Mouse (Mus musculus): Measurements from ENCODE around the gene Deup1. TPM values are rescaled to one million over a fixed set of nuclear protein-coding genes. Genes with fewer than 3 reads are reported as not detected.

Gene Deup1
- polyA plus RNA-seq, 1 experiment from 2014 or later: 0.08 TPM

DNA sequence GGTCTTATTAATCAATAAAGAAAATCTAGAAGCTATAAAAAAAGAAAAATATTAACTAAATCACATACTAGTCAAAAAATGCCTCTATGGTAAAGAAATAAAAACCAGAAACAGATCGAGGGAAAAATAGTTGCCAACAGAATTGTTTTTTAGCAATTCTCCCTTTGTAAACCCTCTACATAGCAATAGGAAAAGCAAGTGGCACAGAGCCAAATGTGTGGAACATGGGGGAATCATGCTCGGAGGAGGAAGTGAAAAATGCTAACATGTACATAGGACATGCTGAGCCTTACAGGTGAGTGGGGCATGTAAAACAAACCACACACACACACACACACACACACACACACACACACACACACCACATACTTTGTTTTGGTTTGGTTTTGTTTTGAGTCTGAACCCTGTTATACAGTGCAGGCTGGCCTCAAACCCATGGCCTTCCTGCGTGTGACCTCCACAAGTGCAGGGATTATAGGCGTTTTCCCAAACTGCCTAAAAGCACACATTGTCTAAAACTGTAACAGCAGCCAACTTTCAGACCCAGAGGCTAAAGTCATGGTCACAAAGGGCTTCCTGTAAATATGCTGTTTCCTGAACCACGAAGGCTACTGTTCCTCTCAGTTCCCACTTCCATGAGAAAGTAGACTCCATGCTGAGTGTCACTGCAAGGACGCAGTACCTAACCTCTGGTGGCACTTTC is 27.4 kb downstream of the Deup1 start:
- H3K27ac ChIP-seq (ENCODE audit: low read depth, low read length): no peak overlapping the region
- no peaks in the 10 kb centered on the region for H3K4me1 ChIP-seq (replicated peaks; ENCODE audit: control insufficient read depth, insufficient read depth, low read length)
- no peak for ATAC-seq
- H3K9ac ChIP-seq (ENCODE audit: low read depth, low read length): no peak overlapping the region
- no peak overlapping the region for H3K4me3 ChIP-seq (ENCODE audit: low read depth, low read length)
- WGBS: 57% methylated on average over 6 of the region's 6 CpGs
- H3K36me3 ChIP-seq (ENCODE audit: control insufficient read depth, insufficient read depth): no peaks in the 10 kb centered on the region
- H3K9me3 ChIP-seq (ENCODE audit: control insufficient read depth): no peaks in the 10 kb centered on the region
- no peaks in the 10 kb centered on the region for H3K27me3 ChIP-seq (replicated peaks; ENCODE audit: control insufficient read depth, insufficient read depth, low read length)
- H3K4me2 ChIP-seq (replicated peaks; ENCODE audit: low read depth): no peak overlapping the region
- no peak for TF ChIP-seq CTCF (IDR thresholded peaks at IDR 0.05; ENCODE audit: low read depth)

GRCm38 (mm10) chr9:15596598-15596997 is 31.1 kb downstream of the Deup1 start:
- H3K27me3 ChIP-seq (replicated peaks; ENCODE audit: control insufficient read depth, insufficient read depth, low read length): no peaks in the 10 kb centered on the region
- H3K36me3 ChIP-seq (ENCODE audit: control insufficient read depth, insufficient read depth): no peaks in the 10 kb centered on the region
- H3K27ac ChIP-seq (ENCODE audit: low read depth, low read length): no peak overlapping the region
- 67% methylated on average over 4 of the region's 4 CpGs for WGBS
- H3K9me3 ChIP-seq (ENCODE audit: control insufficient read depth): no peaks in the 10 kb centered on the region
- no peak overlapping the region for H3K9ac ChIP-seq (ENCODE audit: low read depth, low read length)
- no peak overlapping the region for H3K4me3 ChIP-seq (ENCODE audit: low read depth, low read length)
- ATAC-seq: no peak
- no peak overlapping the region for H3K4me2 ChIP-seq (replicated peaks; ENCODE audit: low read depth)
- no peak for TF ChIP-seq CTCF (IDR thresholded peaks at IDR 0.05; ENCODE audit: low read depth)
- no peaks in the 10 kb centered on the region for H3K4me1 ChIP-seq (replicated peaks; ENCODE audit: control insufficient read depth, insufficient read depth, low read length)

DNA sequence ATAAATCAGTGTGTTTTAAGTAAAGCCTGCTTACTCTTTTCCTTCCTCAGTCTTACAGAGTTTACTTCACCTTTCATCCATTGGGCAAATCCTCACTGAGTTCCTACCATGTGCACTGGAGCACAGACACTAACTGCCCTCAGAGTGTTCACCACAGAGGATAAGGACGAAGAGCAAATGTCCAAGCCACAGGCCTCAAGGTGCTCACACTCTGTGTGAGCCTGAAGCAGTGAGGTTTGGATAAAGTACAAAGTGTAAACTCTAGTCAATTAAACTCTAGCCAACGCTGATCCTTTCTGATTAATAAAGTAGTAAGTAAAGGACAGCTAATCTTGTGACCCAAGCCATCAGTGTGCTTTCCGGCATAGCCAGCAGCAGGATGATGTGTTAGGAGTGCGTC is 33.6 kb downstream of the Deup1 start:
- Histone ChIP-seq H3K4me2 (replicated peaks; ENCODE audit: low read depth) (no peak overlapping the region), H3K27ac (ENCODE audit: low read depth, low read length) (no peak overlapping the region), H3K4me1 (replicated peaks; ENCODE audit: control insufficient read depth, insufficient read depth, low read length) (no peaks in the 10 kb centered on the region), H3K9me3 (ENCODE audit: control insufficient read depth) (no peaks in the 10 kb centered on the region), H3K9ac (ENCODE audit: low read depth, low read length) (no peak overlapping the region), H3K4me3 (ENCODE audit: low read depth, low read length) (no peak overlapping the region), H3K36me3 (ENCODE audit: control insufficient read depth, insufficient read depth) (no peaks in the 10 kb centered on the region), H3K27me3 (replicated peaks; ENCODE audit: control insufficient read depth, insufficient read depth, low read length) (no peaks in the 10 kb centered on the region)
- ATAC-seq: no peak
- no peak for TF ChIP-seq CTCF (IDR thresholded peaks at IDR 0.05; ENCODE audit: low read depth)
- 77% methylated on average over 4 of the region's 4 CpGs for WGBS

DNA sequence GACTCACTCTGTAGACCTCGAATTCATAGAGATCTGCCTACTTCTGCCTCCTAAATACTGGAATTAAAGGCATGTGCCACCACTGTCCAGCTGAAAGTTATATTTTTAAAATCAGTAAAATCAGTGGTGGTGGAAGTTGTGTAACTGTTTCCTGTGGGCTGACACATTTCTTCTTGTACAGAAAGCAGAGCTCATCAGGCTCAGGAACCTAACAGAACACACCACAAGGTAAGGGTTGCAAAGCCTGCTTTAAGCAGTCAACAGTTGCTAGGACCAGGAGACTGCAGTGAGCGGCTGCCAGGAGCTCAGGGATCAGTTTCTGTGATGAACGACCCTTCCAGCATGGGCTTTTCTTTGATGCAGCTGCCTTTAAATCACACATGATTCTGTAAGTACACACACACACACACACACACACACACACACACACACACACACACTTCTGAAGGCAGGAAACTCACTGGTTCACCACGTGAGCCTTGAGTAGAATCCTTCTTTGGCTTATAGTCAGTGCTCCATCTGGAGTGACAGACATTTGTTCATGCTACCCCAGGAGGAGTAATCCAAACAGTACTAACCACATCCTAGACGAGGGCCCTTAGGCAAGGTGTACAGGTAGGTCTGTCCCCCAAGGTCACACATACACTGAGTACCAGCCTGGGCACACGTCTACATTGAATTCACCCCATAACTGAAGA is 40.4 kb downstream of the Deup1 start:
- WGBS: 56% methylated on average over 6 of the region's 6 CpGs
- no peak overlapping the region for H3K4me3 ChIP-seq (ENCODE audit: low read depth, low read length)
- no peaks in the 10 kb centered on the region for H3K27me3 ChIP-seq (replicated peaks; ENCODE audit: control insufficient read depth, insufficient read depth, low read length)
- H3K9me3 ChIP-seq (ENCODE audit: control insufficient read depth): no peaks in the 10 kb centered on the region
- no peaks in the 10 kb centered on the region for H3K36me3 ChIP-seq (ENCODE audit: control insufficient read depth, insufficient read depth)
- no peak for TF ChIP-seq CTCF (IDR thresholded peaks at IDR 0.05; ENCODE audit: low read depth)
- no peak for ATAC-seq
- no peaks in the 10 kb centered on the region for H3K4me1 ChIP-seq (replicated peaks; ENCODE audit: control insufficient read depth, insufficient read depth, low read length)
- no peak overlapping the region for H3K27ac ChIP-seq (ENCODE audit: low read depth, low read length)
- H3K9ac ChIP-seq (ENCODE audit: low read depth, low read length): no peak overlapping the region
- H3K4me2 ChIP-seq (replicated peaks; ENCODE audit: low read depth): no peak overlapping the region

GRCm38 (mm10) chr9:15585956-15586355 is 41.8 kb downstream of the Deup1 start:
- no peak for TF ChIP-seq CTCF (IDR thresholded peaks at IDR 0.05; ENCODE audit: low read depth)
- 100% methylated on average over 1 of the region's 1 CpGs for WGBS
- no peaks in the 10 kb centered on the region for H3K27me3 ChIP-seq (replicated peaks; ENCODE audit: control insufficient read depth, insufficient read depth, low read length)

DNA sequence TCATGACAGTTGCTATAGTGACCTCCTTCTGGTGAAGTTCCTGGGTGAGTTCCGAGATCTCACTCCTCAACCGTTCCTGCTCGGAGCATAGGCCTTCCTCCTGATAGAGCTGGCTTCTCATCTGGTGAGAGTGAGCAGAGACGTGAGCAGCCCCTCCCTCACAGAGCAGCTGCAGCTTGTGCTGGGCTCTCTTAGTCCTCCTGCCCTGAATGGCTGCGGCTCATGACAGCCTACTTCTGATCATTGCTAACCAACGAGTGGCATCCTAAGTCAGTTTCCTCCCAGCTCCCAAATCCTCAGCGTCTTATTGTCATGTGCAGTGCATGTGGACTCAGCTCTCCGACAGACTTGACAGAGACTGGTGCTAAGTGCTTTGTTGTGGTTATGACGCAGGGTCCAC is 43.5 kb downstream of the Deup1 start:
- no peaks in the 10 kb centered on the region for H3K36me3 ChIP-seq (ENCODE audit: control insufficient read depth, insufficient read depth)
- TF ChIP-seq CTCF (IDR thresholded peaks at IDR 0.05; ENCODE audit: low read depth): no peak
- H3K4me1 ChIP-seq (replicated peaks; ENCODE audit: control insufficient read depth, insufficient read depth, low read length): no peaks in the 10 kb centered on the region
- no peak for ATAC-seq
- no peaks in the 10 kb centered on the region for H3K9me3 ChIP-seq (ENCODE audit: control insufficient read depth)
- H3K27me3 ChIP-seq (replicated peaks; ENCODE audit: control insufficient read depth, insufficient read depth, low read length): no peaks in the 10 kb centered on the region
- no peak overlapping the region for H3K27ac ChIP-seq (ENCODE audit: low read depth, low read length)
- no peak overlapping the region for H3K9ac ChIP-seq (ENCODE audit: low read depth, low read length)
- no peak overlapping the region for H3K4me2 ChIP-seq (replicated peaks; ENCODE audit: low read depth)
- no peak overlapping the region for H3K4me3 ChIP-seq (ENCODE audit: low read depth, low read length)
- WGBS: 75% methylated on average over 9 of the region's 9 CpGs

More at GRCm38 (mm10) chr9:15585956-15586355, 41.8 kb downstream of the Deup1 start:
- Histone ChIP-seq H3K4me2 (replicated peaks; ENCODE audit: low read depth) (no peak overlapping the region), H3K9me3 (ENCODE audit: control insufficient read depth) (no peaks in the 10 kb centered on the region), H3K9ac (ENCODE audit: low read depth, low read length) (no peak overlapping the region), H3K4me1 (replicated peaks; ENCODE audit: control insufficient read depth, insufficient read depth, low read length) (no peaks in the 10 kb centered on the region), H3K36me3 (ENCODE audit: control insufficient read depth, insufficient read depth) (no peaks in the 10 kb centered on the region), H3K4me3 (ENCODE audit: low read depth, low read length) (no peak overlapping the region), H3K27ac (ENCODE audit: low read depth, low read length) (no peak overlapping the region)
- ATAC-seq: no peak

All from intestine, postnatal 0 days (tissue).